Comparison of ENCODE assay signal across 17 mouse cellular contexts in genomic region chr12:3989943-3990342, GRCm38 (mm10). TPM values are rescaled to one million over a fixed set of nuclear protein-coding genes. Genes with fewer than 3 reads are reported as not detected.
DNase-seq lines count a peak whose midpoint lies in the region; ATAC-seq lines count a peak whose summit lies in the region.
"Had no signal": no experiment of that assay in that cellular context is flagged by ENCODE, and none has a peak within 500 bp of the region (broad histone marks: within the 10 kb centered on the region; RNA-seq: fewer than 3 reads in every experiment).

No protein-coding gene starts in this region.

- no peak for DNase-seq in kidney, postnatal 14 days
- DNase-seq in midbrain, embryonic 11.5 days (ENCODE audit: low spot score, missing footprints) = no peak
- DNase-seq in brain, adult 2 months (ENCODE audit: low read depth, low spot score) = peak; percentile 60
- DNase-seq in naive thymus-derived CD4-positive, alpha-beta T cell, adult 2 months (ENCODE audit: low read depth) = peak; percentile 21
- DNase-seq in T-cell, adult 2 months (ENCODE audit: low spot score) = no peak
- DNase-seq: adrenal gland, postnatal 14 days; cerebellum, adult 18-20 months; cerebellum, postnatal 25 days; kidney, adult 18-20 months; kidney, postnatal 36 days; liver, embryonic 13.5 days; thymus, postnatal 14 days had no signal

- ATAC-seq in kidney, embryonic 14.5 days (ENCODE audit: low FRiP score, low TSS enrichment) = no peak
- ATAC-seq in midbrain, embryonic 15.5 days (replicated peaks) = 0 out of 2 replicates have a peak, but pooled peaks have one; percentile 33
- no peak for ATAC-seq in midbrain, embryonic 11.5 days (ENCODE audit: low FRiP score)
- ATAC-seq: CD4-positive, CD25-positive, alpha-beta regulatory T cell, adult 4 months had no signal

- H3K4me2 ChIP-seq in kidney, embryonic 14.5 days (replicated peaks; ENCODE audit: low read depth, low read length) = no peak overlapping the region
- H3K4me2 ChIP-seq in midbrain, embryonic 15.5 days = no peak overlapping the region
- H3K4me2 ChIP-seq in midbrain, embryonic 11.5 days = no peak overlapping the region
- H3K4me2 ChIP-seq: forebrain, embryonic 12.5 days; limb, embryonic 13.5 days; liver, embryonic 13.5 days had no signal

- H3K9me3 ChIP-seq in kidney, embryonic 14.5 days (ENCODE audit: control insufficient read depth, low read length) = no peaks in the 10 kb centered on the region
- H3K9me3 ChIP-seq in midbrain, embryonic 15.5 days = no peaks in the 10 kb centered on the region
- H3K9me3 ChIP-seq in midbrain, embryonic 11.5 days (ENCODE audit: control insufficient read depth, low read length) = no peaks in the 10 kb centered on the region
- H3K9me3 ChIP-seq: forebrain, embryonic 12.5 days; limb, embryonic 13.5 days; liver, embryonic 13.5 days had no signal

- 0 out of 2 replicates have a peak overlapping the region, but pooled peaks have one; percentile 8 for H3K27ac ChIP-seq in kidney, embryonic 14.5 days (ENCODE audit: low read depth, low read length)
- peak overlapping the region; percentile 34; the same call in 1 of the 2 replicates for H3K27ac ChIP-seq in midbrain, embryonic 15.5 days
- no peak overlapping the region for H3K27ac ChIP-seq in midbrain, embryonic 11.5 days (ENCODE audit: low read depth, low read length)
- H3K27ac ChIP-seq: forebrain, embryonic 12.5 days; limb, embryonic 13.5 days; liver, embryonic 13.5 days had no signal

- WGBS in kidney, embryonic 14.5 days = 36% methylated on average over 2 of the region's 2 CpGs
- WGBS in midbrain, embryonic 15.5 days = 62% methylated on average over 2 of the region's 2 CpGs
- 47% methylated on average over 2 of the region's 2 CpGs for WGBS in midbrain, embryonic 11.5 days

- H3K4me1 ChIP-seq in kidney, embryonic 14.5 days (ENCODE audit: control insufficient read depth, insufficient read depth, low read length) = no peaks in the 10 kb centered on the region
- peaks cover 4% of the 10 kb centered on the region; the same call in 1 of the 2 replicates for H3K4me1 ChIP-seq in midbrain, embryonic 15.5 days
- no peaks in the 10 kb centered on the region for H3K4me1 ChIP-seq in midbrain, embryonic 11.5 days (ENCODE audit: control insufficient read depth, insufficient read depth, low read length)
- H3K4me1 ChIP-seq: limb, embryonic 13.5 days; liver, embryonic 13.5 days had no signal

- H3K36me3 ChIP-seq in kidney, embryonic 14.5 days (ENCODE audit: control insufficient read depth, insufficient read depth, low read length) = no peaks in the 10 kb centered on the region
- H3K36me3 ChIP-seq in midbrain, embryonic 15.5 days (replicated peaks) = no peaks in the 10 kb centered on the region; the same call in 1 of the 2 replicates
- H3K36me3 ChIP-seq in midbrain, embryonic 11.5 days (ENCODE audit: control insufficient read depth, insufficient read depth, low read length) = no peaks in the 10 kb centered on the region
- H3K36me3 ChIP-seq: liver, embryonic 13.5 days had no signal

- no peak overlapping the region for H3K9ac ChIP-seq in kidney, embryonic 14.5 days (ENCODE audit: low read depth, low read length)
- no peak overlapping the region for H3K9ac ChIP-seq in midbrain, embryonic 15.5 days
- H3K9ac ChIP-seq in midbrain, embryonic 11.5 days (ENCODE audit: low read length) = no peak overlapping the region
- H3K9ac ChIP-seq: forebrain, embryonic 12.5 days; limb, embryonic 13.5 days; liver, embryonic 13.5 days had no signal

- no peaks in the 10 kb centered on the region for H3K27me3 ChIP-seq in kidney, embryonic 14.5 days (ENCODE audit: control insufficient read depth, insufficient read depth, low read length)
- no peaks in the 10 kb centered on the region for H3K27me3 ChIP-seq in midbrain, embryonic 15.5 days (replicated peaks)
- H3K27me3 ChIP-seq in midbrain, embryonic 11.5 days (ENCODE audit: control insufficient read depth, insufficient read depth, low read length) = no peaks in the 10 kb centered on the region
- H3K27me3 ChIP-seq: forebrain, embryonic 12.5 days; limb, embryonic 13.5 days had no signal

- H3K4me3 ChIP-seq in kidney, embryonic 14.5 days (ENCODE audit: low read length) = no peak overlapping the region
- H3K4me3 ChIP-seq in midbrain, embryonic 15.5 days = no peak overlapping the region
- H3K4me3 ChIP-seq in midbrain, embryonic 11.5 days (ENCODE audit: low read depth, low read length) = no peak overlapping the region
- H3K4me3 ChIP-seq: forebrain, embryonic 12.5 days; limb, embryonic 13.5 days; liver, embryonic 13.5 days had no signal

RNA-seq across cellular contexts. Expression of gene Pomc, which starts 35.2 kb away (rescaled TPM):
- 3.6 and 4.8 TPM in 2 replicates for polyA plus RNA-seq in kidney, embryonic 14.5 days (2014; fragmentation: Nextera tagmentation; extraction: Ambion mirVana)
- polyA plus RNA-seq in midbrain, embryonic 15.5 days (2015; fragmentation: Nextera tagmentation; extraction: Ambion mirVana) = 5.0 and 9.1 TPM in 2 replicates
- 6.9 and 7.3 TPM in 2 replicates for polyA plus RNA-seq in midbrain, embryonic 11.5 days (2014; fragmentation: Nextera tagmentation; extraction: Ambion mirVana)

RNA-seq across cellular contexts. Expression of gene Efr3b, which starts 48.8 kb away (rescaled TPM):
- polyA plus RNA-seq in kidney, embryonic 14.5 days (2014; fragmentation: Nextera tagmentation; extraction: Ambion mirVana) = 2.3 and 3.1 TPM in 2 replicates
- polyA plus RNA-seq in midbrain, embryonic 15.5 days (2015; fragmentation: Nextera tagmentation; extraction: Ambion mirVana) = 47.8 and 51.7 TPM in 2 replicates
- 11.4 and 11.7 TPM in 2 replicates for polyA plus RNA-seq in midbrain, embryonic 11.5 days (2014; fragmentation: Nextera tagmentation; extraction: Ambion mirVana)

Comparison
In these comparisons a context has a peak if more than half of its experiments do, and no peak if none do; other contexts are left out.
1. DNase-seq: peak in brain, adult 2 months (single experiment) and naive thymus-derived CD4-positive, alpha-beta T cell, adult 2 months (single experiment); none in kidney, postnatal 14 days (single experiment), midbrain, embryonic 11.5 days (single experiment) and T-cell, adult 2 months (single experiment).